Mouse (Mus musculus) activated CD4-positive, CD25-positive, alpha-beta regulatory T cell, adult 4 months (primary cell): ENCODE data around the gene Cbln3. TPM values are rescaled to one million over a fixed set of nuclear protein-coding genes. Genes with fewer than 3 reads are reported as not detected.

ENCODE experiments used
- ATAC-seq: one replicate; pipeline ENCODE4 v1.8.0; 2017
- polyA plus RNA-seq, 2 experiments: library from polyadenylated mRNA; unstranded; fragments of 100-300 nt; shearing (Covaris generic); gene quantifications; one replicate each; pipeline ENCODE4 v1.2.1; 2017

The Cbln3 gene
- polyA plus RNA-seq, 2 experiments from 2014 or later = 0.24 TPM; not detected in 1

- ATAC-seq = peak; percentile 58
These were observed 4.6 kb downstream of the Cbln3 start for GRCm38 (mm10) chr14:55879623-55880022.

- ATAC-seq = no peak
These were observed 5.8 kb downstream of the Cbln3 start for GRCm38 (mm10) chr14:55878316-55878940.

GRCm38 (mm10) chr14:55877469-55878315 lies 6.5 kb downstream of the Cbln3 start:
- no peak for ATAC-seq

- peak; percentile 93 for ATAC-seq
These were observed 10.2 kb downstream of the Cbln3 start for GRCm38 (mm10) chr14:55873714-55874683.

GRCm38 (mm10) chr14:55873242-55873713 lies 10.9 kb downstream of the Cbln3 start:
- ATAC-seq = no peak

GRCm38 (mm10) chr14:55872551-55872950 lies 11.6 kb downstream of the Cbln3 start:
- ATAC-seq = no peak

- no peak for ATAC-seq
These were observed 12.2 kb downstream of the Cbln3 start for GRCm38 (mm10) chr14:55872039-55872438.

GRCm38 (mm10) chr14:55869538-55869937 lies 14.7 kb downstream of the Cbln3 start:
- ATAC-seq = no peak

- ATAC-seq = no peak
These were observed 15.8 kb downstream of the Cbln3 start for GRCm38 (mm10) chr14:55868230-55869026.

- no peak for ATAC-seq
These were observed 17.2 kb downstream of the Cbln3 start for GRCm38 (mm10) chr14:55866962-55867361.

GRCm38 (mm10) chr14:55863773-55864172 lies 20.4 kb downstream of the Cbln3 start:
- no peak for ATAC-seq

GRCm38 (mm10) chr14:55862970-55863369 lies 21.2 kb downstream of the Cbln3 start:
- no peak for ATAC-seq

- ATAC-seq = no peak
These were observed 22.0 kb downstream of the Cbln3 start for GRCm38 (mm10) chr14:55862186-55862585.

GRCm38 (mm10) chr14:55857588-55857987 lies 26.6 kb downstream of the Cbln3 start:
- ATAC-seq = no peak

GRCm38 (mm10) chr14:55855101-55855561 lies 29.1 kb downstream of the Cbln3 start:
- no peak for ATAC-seq

GRCm38 (mm10) chr14:55854406-55855100 lies 29.6 kb downstream of the Cbln3 start:
- ATAC-seq = no peak

GRCm38 (mm10) chr14:55853621-55854285 lies 30.4 kb downstream of the Cbln3 start, which contains the start of gene Nynrin:
Gene Nynrin, plus strand, starts transcription at chr14:55854010.
- ATAC-seq = no peak

GRCm38 (mm10) chr14:55852646-55853551 lies 31.3 kb downstream of the Cbln3 start:
- ATAC-seq = no peak

GRCm38 (mm10) chr14:55850885-55851284 lies 33.3 kb downstream of the Cbln3 start:
- ATAC-seq = no peak
